Mouse (Mus musculus): ENCODE data around the gene Rhcg.

GRCm38 (mm10) chr7:79590560-79591110 lies 26.8 kb downstream of the Rhcg start:
- TF ChIP-seq CTCF (IDR thresholded peaks at IDR 0.05; ENCODE audit: control insufficient read depth, insufficient read depth, insufficient replicate concordance, low read depth, low read length), result no peak
- TF ChIP-seq POLR2A (IDR thresholded peaks at IDR 0.05; ENCODE audit: control insufficient read depth, low read depth, low read length), result no peak

Data from testis, adult 2 months (tissue).